Mouse (Mus musculus) kidney, postnatal 0 days (tissue): Measurements from ENCODE around the gene Rab25. TPM values are rescaled to one million over a fixed set of nuclear protein-coding genes. Genes with fewer than 3 reads are reported as not detected.

Experiments used
- ATAC-seq: fragments of 200-750 bp; cut with Nextera tagmentation; replicated peaks from 2 replicates; pipeline ENCODE4 v1.8.0; 2017; ENCODE audit warnings: low read depth, moderate number of reproducible peaks, moderate TSS enrichment, moderate library complexity; ENCODE audit not compliant: low FRiP score
- DNase-seq: peaks from one replicate; pipeline ENCODE4 v3.0.0-alpha.2; 2016; ENCODE audit warnings: low spot score
- H3K27ac ChIP-seq: fragments of 300-500 bp; sonication (generic); 2 replicates; pipeline ENCODE4 v1.5.1; 2014; ENCODE audit warnings: mild to moderate bottlenecking
- H3K27me3 ChIP-seq: fragments of 300-500 bp; sonication (generic); 2 replicates; pipeline ENCODE4 v1.6.1; 2014; ENCODE audit warnings: low read length, mixed read lengths; ENCODE audit not compliant: insufficient read depth
- H3K36me3 ChIP-seq: fragments of 300-500 bp; sonication (generic); 2 replicates; pipeline ENCODE4 v1.6.1; 2014; ENCODE audit warnings: low read length, mixed read lengths; ENCODE audit not compliant: insufficient read depth
- H3K4me1 ChIP-seq: fragments of 300-500 bp; sonication (generic); replicated peaks from 2 replicates; pipeline ENCODE4 v1.6.1; 2014; ENCODE audit warnings: antibody characterized with exemption, low read length, mixed read lengths; ENCODE audit not compliant: insufficient read depth
- H3K4me2 ChIP-seq: fragments of 300-500 bp; sonication (generic); 2 replicates; pipeline ENCODE4 v1.6.1; 2014; ENCODE audit warnings: mild to moderate bottlenecking, low read length, moderate library complexity, mixed read lengths
- H3K4me3 ChIP-seq: fragments of 300-500 bp; sonication (generic); replicated peaks from 2 replicates; pipeline ENCODE4 v1.5.1; 2014; ENCODE audit warnings: low read depth, low read length
- H3K9ac ChIP-seq: fragments of 300-500 bp; sonication (generic); 2 replicates; pipeline ENCODE4 v1.6.1; 2014; ENCODE audit warnings: low read depth, low read length
- H3K9me3 ChIP-seq: fragments of 300-500 bp; sonication (generic); replicated peaks from 2 replicates; pipeline ENCODE4 v1.6.1; 2016; ENCODE audit warnings: low read length, inconsistent platforms, mixed read lengths
- CTCF ChIP-seq: IDR thresholded peaks from 2 replicates; pipeline ENCODE4 v1.5.1; 2016; ENCODE audit warnings: antibody characterized with exemption, low read depth, mild to moderate bottlenecking, moderate library complexity
- WGBS: fragments of 180-500 bp; shearing (Covaris S2); extraction: QIAGEN DNeasy Blood & Tissue Kit; methylation state at CpG from one replicate; pipeline ENCODE4 v1.1.7; 2014; 5-methylcytosine and 5-hydroxymethylcytosine counted together
- polyA plus RNA-seq: library from polyadenylated mRNA; unstranded; fragments of >200 nt; fragmentation: Nextera tagmentation; extraction: Ambion mirVana; gene quantifications from 2 replicates; pipeline ENCODE4 v1.2.1, GENCODE M21; 2015

Gene Rab25
- polyA plus RNA-seq, 1 experiment from 2014 or later, result 28.9 TPM

DNA sequence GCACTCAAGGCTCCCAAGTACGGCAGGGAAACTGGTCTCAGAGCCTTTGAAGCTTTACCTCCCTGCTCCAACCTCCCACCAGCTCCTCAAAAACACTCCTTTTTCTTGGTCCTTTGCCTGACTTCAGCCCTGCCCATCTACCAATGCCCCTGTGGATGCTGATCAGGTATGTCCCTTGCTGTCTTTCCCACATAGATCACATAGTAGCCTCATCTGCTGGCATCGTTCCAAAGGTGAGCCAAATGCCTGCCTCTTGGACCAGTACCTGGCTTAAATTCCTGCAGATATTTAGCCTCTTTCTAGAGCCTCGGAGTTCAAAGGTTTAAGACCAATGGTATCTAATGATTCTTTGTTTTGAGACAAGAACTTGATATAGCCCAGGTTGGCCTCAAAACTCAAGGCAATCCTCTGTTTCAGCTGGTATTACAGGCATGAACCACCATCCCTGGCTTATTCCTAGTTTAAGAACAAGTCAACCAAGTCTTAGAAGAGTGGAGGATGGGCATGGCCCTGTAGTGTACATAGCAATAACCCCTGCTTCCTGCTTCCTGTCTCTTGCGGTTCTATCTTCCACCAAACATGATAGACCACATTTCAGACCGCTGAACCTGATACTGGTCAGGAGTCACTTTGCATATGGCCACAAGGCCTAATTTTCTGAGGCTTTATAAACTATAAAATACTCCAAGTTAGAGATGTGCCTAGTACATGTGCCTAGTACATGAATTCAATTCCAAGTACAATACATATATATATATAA lies 4.3 kb downstream of the Rab25 start:
- Histone ChIP-seq H3K9me3 (no peaks in the 10 kb centered on the region), H3K4me3 (no peak overlapping the region), H3K36me3 (0 out of 2 replicates have a peak, but pooled peaks cover under 1% of the 10 kb centered on the region), H3K4me1 (0 out of 2 replicates have a peak, but pooled peaks cover under 1% of the 10 kb centered on the region), H3K9ac (no peak overlapping the region), H3K27ac (no peak overlapping the region), H3K27me3 (no peaks in the 10 kb centered on the region), H3K4me2 (no peak overlapping the region)
- DNase-seq (no peak), ATAC-seq (no peak)
- 56% methylated on average over 5 of the region's 5 CpGs for WGBS
- no peak for TF ChIP-seq CTCF

DNA sequence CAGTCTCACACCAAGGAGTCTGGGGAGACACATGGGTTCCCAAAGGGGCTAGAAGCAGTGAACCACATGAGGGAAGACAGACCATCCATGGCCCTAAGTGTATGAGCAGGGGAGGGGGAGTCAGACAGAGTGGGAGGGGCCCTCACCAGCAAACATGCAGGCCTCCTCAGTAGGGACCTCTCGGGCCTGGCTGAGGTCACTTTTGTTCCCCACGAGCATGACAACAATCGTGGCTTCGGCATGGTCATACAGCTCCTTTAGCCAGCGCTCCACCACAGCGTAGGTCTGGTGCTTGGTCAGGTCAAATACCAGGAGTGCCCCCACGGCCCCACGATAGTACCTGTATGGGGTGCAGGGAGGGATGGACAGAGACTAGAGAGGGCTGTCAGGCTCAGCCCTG lies 4.9 kb downstream of the Rab25 start:
- Histone ChIP-seq H3K4me3 (no peak overlapping the region), H3K4me1 (0 out of 2 replicates have a peak, but pooled peaks cover 4% of the 10 kb centered on the region), H3K27me3 (no peaks in the 10 kb centered on the region), H3K9ac (no peak overlapping the region), H3K27ac (no peak overlapping the region), H3K9me3 (no peaks in the 10 kb centered on the region), H3K36me3 (0 out of 2 replicates have a peak, but pooled peaks cover 7% of the 10 kb centered on the region), H3K4me2 (no peak overlapping the region)
- DNase-seq (no peak), ATAC-seq (no peak)
- 79% methylated on average over 8 of the region's 8 CpGs for WGBS
- no peak for TF ChIP-seq CTCF

DNA sequence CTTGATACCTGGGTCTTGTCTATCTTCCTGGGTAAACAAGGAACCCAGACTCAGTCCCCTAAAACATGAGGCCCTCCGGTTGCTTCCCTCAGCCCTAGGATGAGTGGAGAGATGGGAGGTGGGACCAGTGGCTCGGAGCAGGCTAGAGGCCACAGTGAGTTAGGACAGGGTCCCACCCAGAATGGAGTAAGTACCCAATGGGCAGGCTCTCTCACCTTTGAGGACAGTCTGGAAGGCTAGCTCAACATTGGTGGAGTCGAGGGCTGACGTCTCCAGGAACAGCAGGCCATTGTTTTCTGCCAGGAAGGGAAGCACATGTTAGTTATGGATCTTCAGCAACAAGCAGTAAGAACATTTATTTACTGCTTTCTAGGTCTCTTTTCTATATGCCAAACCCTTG lies 5.6 kb downstream of the Rab25 start:
- Histone ChIP-seq H3K27ac (no peak overlapping the region), H3K9me3 (no peaks in the 10 kb centered on the region), H3K4me3 (no peak overlapping the region), H3K36me3 (peaks cover 10% of the 10 kb centered on the region; the same call in 1 of the 2 replicates), H3K9ac (no peak overlapping the region), H3K4me1 (0 out of 2 replicates have a peak, but pooled peaks cover 4% of the 10 kb centered on the region), H3K27me3 (no peaks in the 10 kb centered on the region), H3K4me2 (no peak overlapping the region)
- ATAC-seq, result no peak
- no peak for DNase-seq
- WGBS, result 67% methylated on average over 4 of the region's 4 CpGs
- TF ChIP-seq CTCF, result no peak

DNA sequence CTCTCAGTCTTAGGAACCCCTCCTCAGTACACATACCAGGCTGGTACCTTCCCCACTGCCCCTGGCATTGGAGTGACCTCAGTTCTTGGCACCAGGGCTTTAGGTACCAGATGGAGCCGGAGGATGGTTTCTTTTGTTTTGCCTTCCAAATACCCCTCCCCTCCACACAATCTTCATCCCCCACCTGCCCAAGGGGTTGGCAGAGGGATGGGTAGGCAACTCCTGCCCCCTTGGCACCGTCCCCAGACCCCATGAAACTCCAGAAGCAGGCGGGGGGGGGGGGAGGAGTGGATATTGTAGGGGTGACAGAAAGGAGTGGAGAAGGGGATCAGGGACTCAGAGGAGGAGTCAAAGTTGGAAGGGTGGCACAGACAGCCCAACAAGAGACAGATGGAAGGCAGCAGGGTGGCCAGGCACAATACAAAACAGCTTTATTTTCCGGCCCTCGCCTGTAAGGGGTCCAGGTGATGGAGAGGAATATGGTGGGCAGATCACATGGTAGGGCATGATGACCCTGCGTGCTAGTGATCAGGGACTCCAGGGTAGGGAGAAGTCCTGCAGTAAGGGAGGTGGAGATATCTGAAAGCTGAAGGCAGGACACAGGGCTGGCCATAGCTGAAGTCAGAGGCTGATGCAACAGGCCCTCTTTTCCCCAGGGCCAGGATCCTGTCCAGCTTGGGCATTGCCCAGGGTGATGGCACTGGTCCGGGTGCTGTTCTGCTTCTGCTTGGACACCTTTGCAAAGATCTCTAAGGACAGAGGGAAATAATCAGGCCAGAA lies 6.3 kb downstream of the Rab25 start:
- no peaks in the 10 kb centered on the region for H3K27me3 ChIP-seq
- WGBS, result 68% methylated on average over 7 of the region's 7 CpGs
- no peak overlapping the region for H3K4me3 ChIP-seq
- no peak for DNase-seq
- H3K4me2 ChIP-seq, result no peak overlapping the region
- H3K4me1 ChIP-seq, result 0 out of 2 replicates have a peak, but pooled peaks cover 9% of the 10 kb centered on the region
- no peaks in the 10 kb centered on the region for H3K9me3 ChIP-seq
- no peak overlapping the region for H3K9ac ChIP-seq
- no peak overlapping the region for H3K27ac ChIP-seq
- H3K36me3 ChIP-seq, result peaks cover 17% of the 10 kb centered on the region; the same call in 1 of the 2 replicates
- no peak for ATAC-seq
- no peak for TF ChIP-seq CTCF

DNA sequence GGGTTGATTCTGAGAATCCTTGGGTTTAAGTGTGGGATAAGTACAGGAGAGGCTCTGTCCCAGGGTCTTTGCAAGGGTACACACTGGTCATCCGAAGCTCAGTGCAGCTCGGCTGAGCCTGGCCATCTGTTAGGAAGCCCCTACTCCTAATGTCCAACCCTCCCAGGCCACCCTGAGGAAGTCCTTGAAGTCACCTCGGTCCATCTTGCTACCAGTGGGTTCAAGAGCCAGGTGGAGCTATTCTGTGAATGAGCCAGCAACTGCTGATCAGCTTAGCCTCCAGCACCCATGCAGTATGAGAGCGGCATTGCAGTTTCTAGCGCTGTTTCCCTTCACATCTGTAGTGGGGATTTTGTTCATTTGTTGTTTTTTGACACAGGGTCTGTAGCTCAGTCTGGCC lies 8.0 kb downstream of the Rab25 start:
- WGBS, result 63% methylated on average over 5 of the region's 5 CpGs
- peaks cover 18% of the 10 kb centered on the region; the same call in 1 of the 2 replicates for H3K36me3 ChIP-seq
- H3K4me1 ChIP-seq, result peaks cover 26% of the 10 kb centered on the region
- no peaks in the 10 kb centered on the region for H3K27me3 ChIP-seq
- no peak overlapping the region for H3K4me3 ChIP-seq
- no peak overlapping the region for H3K9ac ChIP-seq
- no peak overlapping the region for H3K27ac ChIP-seq
- no peak for TF ChIP-seq CTCF
- ATAC-seq, result no peak
- no peak overlapping the region for H3K4me2 ChIP-seq
- DNase-seq, result no peak
- no peaks in the 10 kb centered on the region for H3K9me3 ChIP-seq

DNA sequence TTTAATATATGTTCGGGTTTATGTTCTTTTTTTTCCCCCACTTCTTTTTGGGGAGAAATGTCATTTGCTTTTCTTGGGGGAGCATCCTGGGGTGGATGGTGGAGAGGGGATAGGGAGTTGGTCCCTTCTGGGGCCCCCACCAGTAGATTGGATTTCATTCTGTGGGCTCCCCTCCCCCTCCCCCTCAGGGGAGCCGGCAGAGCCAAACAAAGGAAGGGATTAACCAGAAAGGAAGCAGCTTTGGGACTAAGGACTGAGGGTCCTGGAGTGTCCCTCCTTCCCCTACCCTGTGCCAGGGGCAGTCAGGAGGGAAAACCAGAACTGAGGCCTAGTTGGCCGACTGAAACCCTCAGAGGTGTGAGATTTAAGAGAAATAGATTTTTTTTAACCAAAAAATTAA lies 8.7 kb downstream of the Rab25 start:
- Histone ChIP-seq H3K9me3 (no peaks in the 10 kb centered on the region), H3K4me1 (peaks cover 33% of the 10 kb centered on the region), H3K36me3 (peaks cover 18% of the 10 kb centered on the region; the same call in 1 of the 2 replicates), H3K9ac (no peak overlapping the region), H3K4me3 (no peak overlapping the region), H3K27ac (no peak overlapping the region), H3K4me2 (no peak overlapping the region), H3K27me3 (no peaks in the 10 kb centered on the region)
- WGBS, result 36% methylated on average over 3 of the region's 3 CpGs
- no peak for DNase-seq
- TF ChIP-seq CTCF, result no peak
- no peak for ATAC-seq
